Mouse (Mus musculus) heart, postnatal 0 days (tissue): ENCODE results near the gene Klhl28.

Source experiments
- CTCF ChIP-seq: IDR thresholded peaks from 2 replicates; pipeline ENCODE4 v1.5.1; 2016; ENCODE audit warnings: antibody characterized with exemption, control low read depth, low read depth
- EP300 ChIP-seq: IDR thresholded peaks from 2 replicates; pipeline ENCODE4 v1.6.1; 2016; ENCODE audit warnings: antibody characterized with exemption, low read depth

DNA sequence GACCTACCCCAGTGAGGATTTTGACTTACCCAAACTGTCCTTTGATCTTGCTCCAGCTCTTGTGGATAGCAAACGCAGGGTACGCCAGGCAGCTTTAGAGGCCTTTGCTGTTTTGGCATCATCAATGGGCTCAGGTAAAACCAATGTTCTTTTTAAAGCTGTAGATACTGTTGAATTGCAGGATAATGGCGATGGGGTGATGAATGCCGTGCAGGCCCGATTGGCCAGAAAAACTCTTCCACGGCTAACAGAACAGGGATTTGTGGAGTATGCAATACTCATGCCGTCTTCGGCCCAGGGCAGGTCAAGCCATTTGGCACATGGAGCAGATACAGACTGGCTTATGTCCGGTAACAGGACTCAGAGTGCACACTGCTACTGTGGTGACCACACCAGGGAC is 2.1 kb upstream of the Klhl28 start:
- TF ChIP-seq CTCF (no peak), EP300 (no peak)
